Mouse (Mus musculus): Measurements from ENCODE around the gene 4933402N22Rik.
"Not testable (repeated sequence)": the region's sequence is repeated elsewhere in the genome, so short reads cannot be mapped to it uniquely, and the experiment has no call there.

4933402N22Rik gene

DNA sequence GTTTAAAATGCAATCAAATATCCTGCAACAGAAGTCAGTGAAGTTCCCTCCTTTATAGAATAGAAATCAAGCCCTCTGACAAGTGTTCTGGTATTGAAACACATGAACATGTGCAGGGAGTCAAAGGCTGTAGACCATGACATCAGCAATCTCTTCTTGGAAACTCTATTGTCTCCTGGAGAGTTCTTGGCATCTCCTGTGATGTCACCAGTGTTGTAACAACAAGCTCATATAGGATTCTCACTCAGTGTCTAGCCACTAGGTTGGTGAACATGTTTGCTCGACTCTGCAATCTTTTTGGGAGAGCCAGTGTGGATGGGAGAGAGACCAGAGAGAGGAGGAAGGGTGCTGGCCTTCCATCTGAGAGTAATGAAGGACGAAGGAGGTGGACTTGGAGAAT is at the start of gene 4933402N22Rik:
Gene 4933402N22Rik (plus strand): TSS at position 301 of the 400 bp plus-strand sequence.
- DNase-seq (ENCODE audit: low read depth, low spot score), result not testable (repeated sequence)

DNA sequence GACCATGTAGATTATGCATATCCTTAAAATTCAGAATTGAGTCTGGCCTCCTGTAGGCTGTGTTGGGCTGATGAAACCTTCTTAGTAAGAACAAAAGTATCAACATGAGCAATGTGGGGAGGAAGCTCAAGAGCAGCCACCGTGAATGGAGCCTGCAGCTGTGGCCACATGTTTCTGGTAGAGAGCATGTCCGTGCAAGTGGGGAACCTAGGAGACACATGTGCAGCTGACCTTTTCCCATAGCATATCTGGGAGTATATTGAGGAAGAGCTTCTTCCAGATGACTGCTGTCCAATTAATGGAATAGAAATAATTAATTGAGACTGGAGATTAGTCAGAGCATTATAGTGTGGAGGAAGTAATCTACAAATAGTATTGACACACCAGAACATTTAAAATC is 5.9 kb downstream of the 4933402N22Rik start:
- DNase-seq (ENCODE audit: low read depth, low spot score), result not testable (repeated sequence)
